Mouse (Mus musculus): ENCODE measurements around the gene Ttc29.

Gene Ttc29

DNA sequence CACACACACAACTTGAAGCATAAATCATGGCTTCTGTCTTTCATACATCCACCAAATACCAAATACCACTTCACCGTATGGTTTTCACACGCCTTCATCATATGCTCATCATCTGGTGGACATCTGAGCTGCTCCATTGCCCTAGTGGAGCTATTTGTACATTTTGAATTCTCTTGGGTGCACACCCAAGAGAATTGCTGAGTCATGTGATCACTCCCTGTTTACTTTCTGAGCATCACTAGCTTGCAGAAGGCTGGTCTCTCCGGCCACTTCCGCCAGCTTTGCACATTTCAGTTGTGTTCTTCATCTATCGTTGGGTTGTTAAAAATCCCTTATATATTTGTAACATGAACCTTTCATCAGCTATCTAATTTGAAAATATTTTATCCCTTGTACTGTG is 65.5 kb downstream of the Ttc29 start:
- DNase-seq (ENCODE audit: low spot score in 2 of 2): no peak

GRCm38 (mm10) chr8:78284805-78285204 is 71.7 kb downstream of the Ttc29 start:
- no peak for DNase-seq (ENCODE audit: low spot score in 2 of 2)

DNA sequence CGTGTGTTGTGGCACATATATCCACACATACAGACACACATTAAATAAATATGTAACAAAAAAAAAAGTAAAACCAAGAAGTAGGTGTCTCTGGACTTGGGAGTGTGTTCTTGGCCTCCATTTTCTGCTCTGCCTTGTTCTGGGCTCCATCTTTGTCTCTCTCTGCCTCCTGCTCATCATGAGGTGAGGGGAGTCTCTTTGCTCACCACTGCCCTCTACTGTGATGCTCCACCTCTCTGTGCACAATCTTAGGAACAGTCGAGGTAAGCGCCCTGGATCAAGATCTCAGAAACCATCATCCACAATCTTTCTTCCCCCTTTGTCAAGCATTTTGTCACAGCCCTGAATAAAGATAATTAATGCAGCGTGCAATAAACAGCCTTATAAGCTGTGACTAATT is 72.3 kb downstream of the Ttc29 start:
- no peak for DNase-seq (ENCODE audit: low spot score in 2 of 2)

- no peak for DNase-seq (ENCODE audit: low spot score in 2 of 2)
Observed at GRCm38 (mm10) chr8:78289374-78289971, 76.4 kb downstream of the Ttc29 start.

- DNase-seq (ENCODE audit: low spot score in 2 of 2): no peak
Observed at GRCm38 (mm10) chr8:78290274-78290673, 77.2 kb downstream of the Ttc29 start.

GRCm38 (mm10) chr8:78295494-78295893 is 82.4 kb downstream of the Ttc29 start:
- no peak for DNase-seq (ENCODE audit: low spot score in 2 of 2)

DNA sequence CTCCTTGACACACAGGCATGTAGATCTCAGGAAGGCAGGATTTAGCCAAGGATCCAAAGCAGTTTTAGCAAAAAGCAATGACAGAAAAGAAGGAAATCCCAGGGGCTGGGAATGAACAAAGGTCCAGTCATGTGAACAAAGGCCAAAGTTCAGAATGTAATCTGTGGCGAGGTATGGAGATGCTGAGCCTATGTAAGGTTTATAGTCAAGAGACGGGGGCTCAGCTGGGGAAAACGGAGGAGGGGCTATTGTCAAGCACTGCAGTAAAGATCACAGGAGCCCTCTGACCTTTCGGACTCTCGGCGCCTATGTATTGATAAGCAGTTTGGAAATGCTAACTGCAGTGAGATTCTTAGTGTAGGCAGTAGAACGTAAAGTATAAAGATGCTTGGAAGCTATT is 90.5 kb downstream of the Ttc29 start:
- no peak for DNase-seq (ENCODE audit: low spot score in 2 of 2)

DNA sequence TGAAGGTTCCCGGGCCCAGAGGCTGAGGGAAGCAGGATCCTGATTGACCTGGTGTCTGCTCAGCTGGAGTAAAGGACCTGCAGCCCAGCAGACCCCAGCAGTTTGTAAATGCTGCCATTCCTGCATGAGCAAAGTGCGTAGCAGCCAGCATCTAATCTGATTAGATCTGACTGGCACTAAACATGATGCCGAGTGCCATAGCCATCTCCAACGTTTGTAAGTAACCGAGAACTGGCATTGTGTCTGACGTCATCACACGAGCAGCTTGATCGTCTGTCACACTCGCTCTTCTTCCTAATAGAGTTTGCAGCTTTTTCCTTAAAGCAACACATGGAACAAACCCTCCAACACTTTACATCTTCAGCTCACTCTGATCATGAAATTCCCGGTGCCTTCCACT is 93.5 kb downstream of the Ttc29 start:
- no peak for DNase-seq (ENCODE audit: low spot score in 2 of 2)

DNA sequence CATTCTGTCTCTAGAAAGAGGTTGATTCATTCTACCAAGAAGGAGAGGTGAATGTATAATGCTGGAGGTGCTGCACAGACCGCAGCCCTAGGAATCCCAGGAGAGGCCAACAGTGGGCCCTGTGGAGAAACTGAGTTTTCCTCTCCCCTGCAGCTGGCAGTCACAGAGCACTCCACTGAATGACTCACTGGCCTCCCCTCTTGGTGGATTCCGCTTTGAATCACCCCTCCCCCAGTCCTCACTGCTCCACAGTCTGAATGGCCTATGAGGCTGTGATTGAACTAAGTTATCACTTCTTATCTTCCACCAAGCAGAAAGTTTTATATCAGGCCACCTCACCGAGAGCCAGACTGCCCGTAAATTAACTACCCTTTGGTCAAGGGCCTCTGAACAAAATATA is 94.0 kb downstream of the Ttc29 start:
- no peak for DNase-seq (ENCODE audit: low spot score in 2 of 2)

DNA sequence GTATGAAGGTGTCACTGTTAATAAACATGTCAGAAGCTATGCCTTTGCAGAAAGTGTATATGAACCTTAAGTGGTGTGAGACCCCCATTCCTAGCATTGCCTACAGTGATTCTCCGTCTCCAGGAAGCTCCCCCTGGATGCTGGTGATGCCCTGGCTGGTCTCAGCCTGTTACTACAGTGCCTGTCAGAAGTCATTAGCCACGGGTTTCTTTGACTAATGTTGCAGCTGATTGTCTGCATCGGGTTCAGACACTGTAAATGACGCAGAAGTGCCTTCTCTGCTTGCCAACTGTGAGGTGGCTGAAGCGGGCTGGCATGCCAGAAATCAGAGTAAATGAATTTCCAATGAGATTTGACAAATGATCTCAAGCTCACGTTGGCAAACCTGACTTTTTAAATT is 96.4 kb downstream of the Ttc29 start:
- DNase-seq (ENCODE audit: low spot score in 2 of 2): no peak

- no peak for DNase-seq (ENCODE audit: low spot score in 2 of 2)
Observed at GRCm38 (mm10) chr8:78315576-78315975, 102.5 kb downstream of the Ttc29 start.

GRCm38 (mm10) chr8:78317666-78318065 is 104.6 kb downstream of the Ttc29 start:
- DNase-seq (ENCODE audit: low spot score in 2 of 2): no peak

DNA sequence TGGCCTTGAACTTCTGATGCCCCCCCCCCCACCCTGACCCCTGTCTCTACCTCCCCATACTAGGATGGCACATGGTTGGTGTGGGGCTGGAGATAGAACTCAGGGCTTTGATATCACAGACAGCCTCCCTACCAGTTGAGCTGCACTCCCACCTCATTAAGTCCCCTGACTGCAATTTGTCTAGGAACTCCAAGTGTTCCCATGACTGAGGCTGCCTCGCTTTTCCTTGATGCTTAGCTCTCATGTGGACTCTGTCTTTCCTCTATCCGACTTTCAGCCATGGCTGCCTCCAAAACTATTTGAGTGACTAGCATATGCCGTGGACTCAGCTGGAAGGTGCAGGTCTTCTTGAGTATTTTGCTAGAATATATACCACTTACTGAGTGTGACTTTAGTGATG is 110.3 kb downstream of the Ttc29 start:
- no peak for DNase-seq (ENCODE audit: low spot score in 2 of 2)

DNA sequence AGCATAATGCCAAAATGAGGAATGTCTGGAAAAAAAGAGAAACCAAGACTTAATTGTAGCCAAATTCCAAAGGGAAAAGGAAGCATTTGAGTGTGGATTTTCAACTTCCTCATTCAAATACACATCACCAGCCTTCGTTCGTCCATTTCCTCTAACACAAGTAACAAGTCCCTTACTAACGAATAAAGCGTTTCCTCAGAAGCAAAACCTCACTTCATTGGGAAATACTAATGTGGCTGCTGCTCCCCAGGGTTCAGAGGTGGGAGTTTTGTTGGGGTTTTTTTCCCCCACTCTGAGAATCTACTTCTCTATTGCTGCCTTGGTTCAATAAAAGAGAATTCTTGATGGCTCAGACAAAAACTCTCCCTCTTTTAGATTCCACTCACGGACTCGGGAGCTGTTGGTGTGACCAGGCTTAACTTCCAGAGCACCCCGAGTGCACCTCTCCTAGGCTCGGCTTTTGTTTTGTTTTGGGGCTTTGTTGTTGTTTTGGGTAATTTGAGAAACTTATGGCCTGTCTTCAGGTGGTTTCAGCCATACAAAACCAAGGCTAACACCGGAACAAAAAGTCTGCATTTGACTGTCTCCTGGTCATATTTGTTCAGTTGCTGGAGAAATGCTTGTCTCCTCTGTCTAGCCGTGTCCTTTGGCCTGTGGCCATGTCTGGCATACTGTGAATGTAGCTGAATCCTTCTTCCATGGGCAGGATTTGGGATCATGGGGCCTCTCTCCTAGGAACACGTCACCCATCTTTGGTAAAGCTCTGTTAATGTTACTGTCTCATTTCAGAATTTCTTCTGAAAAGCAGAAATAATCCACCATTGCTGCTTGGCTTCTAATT is 127.8 kb downstream of the Ttc29 start:
- DNase-seq (ENCODE audit: low spot score in 2 of 2): no peak

GRCm38 (mm10) chr8:78342151-78342550 is 129.1 kb downstream of the Ttc29 start:
- DNase-seq (ENCODE audit: low spot score in 2 of 2): no peak

- DNase-seq (ENCODE audit: low spot score in 2 of 2): no peak
Observed at GRCm38 (mm10) chr8:78344006-78344405, 130.9 kb downstream of the Ttc29 start.

- DNase-seq (ENCODE audit: low spot score in 2 of 2): no peak
Observed at GRCm38 (mm10) chr8:78345705-78346104, 132.6 kb downstream of the Ttc29 start.

GRCm38 (mm10) chr8:78346131-78346621 is 133.1 kb downstream of the Ttc29 start:
- DNase-seq (ENCODE audit: low spot score in 2 of 2): no peak

DNA sequence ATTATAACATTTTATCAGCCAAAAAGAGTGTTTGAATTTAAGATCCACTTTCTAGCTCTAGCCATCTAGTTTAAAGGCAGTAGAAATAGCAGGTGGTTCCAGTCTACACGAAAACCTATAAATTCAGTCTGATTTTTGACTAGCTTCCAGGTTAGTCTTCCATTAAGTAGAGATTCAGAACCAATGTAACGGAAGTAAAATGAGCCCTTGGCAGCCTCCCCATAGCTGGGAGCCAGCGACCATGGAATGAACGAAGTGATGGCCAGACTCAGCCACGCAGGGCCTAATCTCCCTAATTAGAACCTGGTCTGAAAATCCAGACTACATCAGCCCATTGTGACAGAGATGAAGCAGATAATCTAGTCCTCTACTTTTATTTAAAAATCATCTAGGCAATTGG is 140.8 kb downstream of the Ttc29 start:
- DNase-seq (ENCODE audit: low spot score in 2 of 2): no peak

DNA sequence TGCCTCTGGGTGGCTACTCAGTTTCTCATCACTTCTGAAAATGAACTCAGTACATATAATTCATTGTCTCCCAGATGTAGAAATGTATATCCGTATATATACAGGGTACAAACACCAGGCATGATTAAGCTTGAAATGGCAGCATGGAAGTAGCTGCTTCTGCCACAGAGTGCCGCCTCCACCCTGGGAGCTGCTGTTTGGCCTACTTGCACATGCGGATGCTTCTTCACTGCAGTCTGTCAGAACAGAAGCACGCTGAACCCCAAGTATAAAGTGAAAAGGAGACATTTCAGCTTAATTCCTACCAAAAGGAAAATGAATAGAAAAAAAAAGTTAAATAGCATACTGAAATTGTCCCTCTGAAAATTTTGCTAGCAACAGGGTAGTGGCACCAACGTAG is 141.7 kb downstream of the Ttc29 start:
- no peak for DNase-seq (ENCODE audit: low spot score in 2 of 2)

DNA sequence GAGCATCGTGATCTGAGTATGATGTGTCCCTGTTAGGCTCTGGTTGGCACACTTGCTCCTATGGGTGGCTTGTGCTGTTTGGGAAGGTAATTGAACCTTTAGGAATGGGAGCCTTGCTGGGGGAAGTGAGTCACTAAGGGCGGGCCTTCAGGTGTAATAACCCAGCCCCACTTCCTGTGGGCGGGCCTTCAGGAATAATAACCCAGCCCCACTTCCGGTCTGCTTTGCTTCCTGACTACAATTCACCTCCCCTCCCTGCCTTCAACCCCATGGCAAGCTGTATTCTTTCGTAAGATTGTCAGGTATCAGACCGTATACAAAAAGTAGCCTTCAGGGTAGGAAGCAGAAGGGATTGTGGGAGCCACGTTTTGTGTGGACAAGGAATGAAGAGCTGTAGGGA is 177.7 kb downstream of the Ttc29 start:
- DNase-seq (ENCODE audit: low spot score in 2 of 2): no peak

DNA sequence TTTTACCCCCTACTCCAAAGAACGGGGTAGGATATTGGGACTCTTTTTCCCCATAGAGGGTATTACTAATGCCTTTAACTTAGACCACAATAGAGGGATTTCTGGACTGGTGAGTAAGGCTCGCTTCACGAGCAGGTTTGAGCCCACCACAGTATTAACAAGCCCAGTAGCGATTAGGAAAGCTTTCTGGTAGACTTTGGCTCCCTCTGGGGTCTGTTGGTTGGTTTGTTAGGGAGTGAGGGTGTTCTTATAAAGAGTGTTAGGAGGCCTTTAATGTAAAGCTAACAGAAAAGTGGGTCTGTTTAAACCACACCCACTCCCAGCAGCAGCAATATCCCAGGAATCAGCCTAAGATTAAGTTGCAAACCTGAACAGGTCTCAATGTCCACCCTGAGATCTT is 206.2 kb downstream of the Ttc29 start:
- no peak for DNase-seq (ENCODE audit: low spot score in 2 of 2)

DNA sequence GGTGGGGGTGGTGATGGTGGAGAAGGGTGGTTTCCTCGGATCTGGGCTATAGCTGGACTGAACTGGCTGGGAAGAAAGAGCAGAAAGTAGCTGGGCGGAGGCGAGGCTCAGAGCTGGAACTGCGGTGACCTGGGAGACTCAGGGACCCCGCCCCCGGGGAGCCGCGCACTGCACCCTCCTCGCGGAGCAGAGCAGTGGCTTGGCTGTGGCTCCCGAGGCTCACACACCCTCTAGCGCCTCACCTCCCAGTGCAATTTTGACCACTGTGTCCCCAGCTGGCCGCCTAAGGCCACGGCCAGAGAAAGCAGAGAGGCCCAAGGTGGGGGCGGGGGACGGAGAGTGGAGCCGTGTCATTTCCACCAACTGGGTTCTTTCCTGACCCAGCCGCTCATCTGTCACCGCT is 207.0 kb downstream of the Ttc29 start:
- DNase-seq (ENCODE audit: low spot score in 2 of 2): no peak
